Mouse (Mus musculus) hematopoietic stem cell, adult 5-6 weeks (primary cell): ENCODE measurements around the gene Rai14. TPM values are rescaled to one million over a fixed set of nuclear protein-coding genes. Genes with fewer than 3 reads are reported as not detected.
A peak's percentile ranks its signal among the peaks of the same experiment; 100 is the strongest.

ENCODE experiments used
- ATAC-seq, 2 experiments: fragments of 125-278 bp in 1 of 2; replicated peaks in 1 of 2; 2 replicates each; pipeline ENCODE4 v1.8.0; 2016 to 2017; ENCODE audit warnings: inconsistent platforms in 2 of 2, mild to moderate bottlenecking in 2 of 2, moderate number of reproducible peaks in 2 of 2, low read depth in 1 of 2, moderate TSS enrichment in 1 of 2; ENCODE audit not compliant: low FRiP score in 2 of 2, poor library complexity in 2 of 2, severe bottlenecking in 2 of 2, insufficient read depth in 1 of 2, low TSS enrichment in 1 of 2
- total RNA-seq: library from RNA; stranded (forward); fragments of 172-1452, 232-1000 nt; gene quantifications from 2 replicates; pipeline ENCODE4 v1.2.3, GENCODE M21; 2017

Gene Rai14
- total RNA-seq, 1 experiment from 2014 or later = 20.3 TPM

DNA sequence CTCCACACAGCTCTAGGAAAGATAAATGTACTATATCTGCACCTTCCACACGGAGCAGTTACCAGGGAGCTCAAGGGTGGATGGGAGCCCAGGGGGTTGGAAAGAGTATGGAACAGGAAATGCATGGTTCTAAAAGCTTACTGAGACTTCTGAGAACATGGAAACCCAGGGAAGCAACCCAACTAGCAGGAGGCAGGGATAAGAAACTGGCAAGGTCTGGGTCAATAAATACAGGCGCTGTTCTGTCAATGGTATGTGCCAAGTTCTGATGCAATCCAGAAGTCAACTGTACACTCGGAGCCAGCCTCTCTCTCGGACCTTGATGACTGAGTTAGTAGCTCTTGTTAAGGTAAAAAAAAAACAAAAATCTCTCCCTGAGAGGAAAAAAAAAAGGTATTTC, 42.6 kb downstream of the Rai14 start:
- no peak for ATAC-seq

DNA sequence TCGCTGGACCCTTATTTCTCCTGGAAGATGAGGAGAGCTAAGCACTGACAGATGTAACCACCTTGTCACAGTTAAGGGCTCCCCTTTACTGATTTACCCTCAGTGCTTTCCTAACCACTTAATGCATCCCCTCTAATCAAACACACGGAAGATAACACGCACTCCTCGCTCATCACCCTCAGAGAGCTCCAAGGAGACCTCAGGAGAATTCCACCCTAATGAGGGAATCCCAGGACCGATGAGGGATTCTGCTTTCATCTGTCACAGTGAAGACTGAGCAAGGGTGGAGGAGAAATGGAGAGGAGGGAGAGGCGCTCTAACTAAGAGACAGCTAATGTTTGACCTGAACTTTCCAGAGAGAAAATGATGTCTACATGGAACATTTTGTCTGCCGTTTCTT, 44.3 kb downstream of the Rai14 start:
- no peak for ATAC-seq

DNA sequence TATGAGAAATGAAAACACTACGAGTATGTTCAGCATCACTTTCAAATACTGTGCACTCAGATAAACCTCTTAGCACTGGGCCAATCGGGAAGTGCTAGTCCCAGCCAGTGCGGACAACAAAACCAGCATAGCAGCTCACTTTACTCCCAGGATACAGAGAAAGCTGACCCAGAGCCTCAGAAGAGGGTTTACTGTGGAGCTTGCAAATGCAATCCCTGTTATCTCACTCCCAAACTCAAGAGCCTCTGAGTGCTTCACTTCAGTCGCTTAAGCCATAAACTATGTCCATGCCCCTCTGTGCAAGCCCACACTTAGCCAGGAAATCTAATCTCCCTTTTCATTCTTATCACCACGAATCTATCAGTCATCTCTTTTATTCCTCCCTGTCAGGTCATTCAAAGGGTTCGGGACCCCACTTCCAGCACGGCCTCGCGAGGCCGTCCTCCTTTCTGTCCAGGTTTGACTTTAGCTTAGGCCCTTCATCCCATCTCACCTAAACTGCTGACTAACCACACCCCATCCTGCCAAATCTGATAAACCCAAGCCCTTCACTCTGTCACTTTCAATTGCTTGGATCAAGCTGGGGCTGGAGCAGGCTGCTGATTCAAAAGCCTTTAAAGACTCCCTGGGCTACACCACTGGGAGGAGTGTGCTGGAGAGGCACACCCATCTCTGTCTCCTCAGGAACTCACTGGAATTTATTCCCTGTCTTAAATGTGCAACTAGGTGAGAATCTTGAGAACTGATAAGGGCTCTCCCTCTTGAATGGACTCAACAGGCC, 46.1 kb downstream of the Rai14 start:
- ATAC-seq = no peak

DNA sequence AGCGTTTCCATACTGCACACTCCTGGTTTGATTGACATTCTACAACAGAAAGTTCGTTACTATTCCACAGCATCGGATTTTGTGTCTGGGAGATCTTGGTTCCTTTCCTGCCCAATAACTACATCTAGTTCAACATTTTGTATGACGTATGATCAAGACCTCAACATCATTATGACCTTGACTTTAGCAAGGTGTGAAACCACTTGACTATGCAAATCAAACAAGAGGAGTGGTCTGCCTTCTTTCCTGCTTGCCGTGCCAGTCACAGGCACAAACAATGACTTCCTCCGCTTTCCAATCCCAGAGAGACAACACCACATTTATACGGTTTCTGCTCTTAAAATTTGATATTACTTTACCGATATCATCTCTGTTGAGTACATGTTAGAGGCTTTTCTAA, 48.6 kb downstream of the Rai14 start:
- ATAC-seq = no peak

DNA sequence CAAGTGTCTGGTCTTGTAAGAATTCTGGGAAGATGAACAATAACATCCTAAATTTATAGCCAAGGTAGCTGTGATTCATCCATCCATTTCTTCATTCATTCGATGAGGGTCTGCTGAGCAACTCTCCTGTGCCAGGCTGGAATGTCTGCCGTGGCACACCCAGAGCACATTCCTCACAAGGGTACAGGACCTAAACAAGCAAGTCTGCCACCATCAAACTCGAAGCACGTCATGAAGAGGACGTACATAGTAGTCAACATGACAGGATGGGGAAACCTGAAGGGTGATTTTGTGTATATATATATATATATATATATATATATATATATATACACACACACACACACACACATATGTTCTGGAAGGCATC, 49.9 kb downstream of the Rai14 start:
- no peak for ATAC-seq

DNA sequence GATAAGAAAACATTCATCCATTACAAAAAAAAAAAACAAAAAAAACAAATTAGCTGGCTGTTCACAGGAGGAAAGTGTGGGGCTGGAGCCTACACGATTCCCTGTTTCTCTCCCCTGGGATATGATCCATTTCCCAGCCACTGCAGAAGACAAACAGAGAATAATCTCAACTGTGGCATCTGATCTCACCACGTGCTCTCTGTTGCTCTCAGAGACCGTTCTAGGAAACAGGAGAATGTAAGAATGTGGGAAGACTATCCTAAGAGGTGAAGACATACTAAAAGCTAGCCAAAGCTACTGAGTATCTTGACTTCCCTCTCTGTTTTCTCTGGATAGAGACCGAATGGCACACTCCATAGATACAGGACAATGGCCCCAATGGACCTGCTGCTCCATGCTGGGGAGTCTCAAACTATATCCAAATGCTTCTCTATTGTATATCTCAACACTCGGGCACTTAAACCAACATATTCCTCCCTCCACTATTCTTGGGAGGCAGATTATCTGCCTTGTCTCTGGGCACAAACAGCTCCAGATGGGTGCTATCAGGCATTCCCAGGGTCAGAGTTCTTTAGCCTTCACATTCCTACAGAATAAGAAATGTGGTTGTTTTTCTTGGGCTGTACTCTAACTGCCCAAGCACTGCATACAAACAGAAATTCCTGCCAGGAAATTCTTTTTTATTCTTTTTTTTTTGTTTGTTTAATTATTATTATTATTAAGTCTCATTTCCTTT, 50.5 kb downstream of the Rai14 start:
- no peak for ATAC-seq

DNA sequence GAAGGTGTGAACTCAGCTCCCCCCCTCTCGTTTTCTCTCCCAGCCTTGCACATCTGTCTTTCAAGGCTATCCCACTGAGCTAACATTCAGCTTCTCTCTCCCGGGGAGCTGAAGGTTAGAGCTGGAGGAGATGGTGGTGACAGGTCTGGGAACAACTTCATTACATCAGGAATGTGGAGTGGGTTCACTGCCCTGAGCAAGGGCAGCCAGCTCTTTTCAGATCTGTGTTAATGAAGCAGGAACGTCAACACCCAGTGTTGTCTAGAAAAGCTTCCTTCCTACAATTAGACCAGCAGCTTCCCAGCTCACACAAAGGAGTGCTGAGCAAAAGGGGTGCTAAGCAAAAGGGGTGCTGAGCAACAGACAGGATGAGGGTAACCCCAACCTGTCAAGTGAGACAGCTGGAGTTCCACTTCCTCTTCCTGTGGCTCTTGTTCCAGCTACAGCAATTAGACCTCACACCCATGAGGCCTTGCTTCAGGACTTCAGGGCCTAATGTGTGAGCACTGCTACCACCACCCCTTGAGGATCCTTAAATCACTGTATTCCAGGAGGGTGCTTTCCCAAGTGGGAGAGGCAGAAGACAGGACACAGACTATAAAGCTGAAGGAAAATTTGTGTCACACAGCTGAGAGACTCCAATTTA, 52.3 kb downstream of the Rai14 start:
- ATAC-seq = peak; percentile 97 to 99

DNA sequence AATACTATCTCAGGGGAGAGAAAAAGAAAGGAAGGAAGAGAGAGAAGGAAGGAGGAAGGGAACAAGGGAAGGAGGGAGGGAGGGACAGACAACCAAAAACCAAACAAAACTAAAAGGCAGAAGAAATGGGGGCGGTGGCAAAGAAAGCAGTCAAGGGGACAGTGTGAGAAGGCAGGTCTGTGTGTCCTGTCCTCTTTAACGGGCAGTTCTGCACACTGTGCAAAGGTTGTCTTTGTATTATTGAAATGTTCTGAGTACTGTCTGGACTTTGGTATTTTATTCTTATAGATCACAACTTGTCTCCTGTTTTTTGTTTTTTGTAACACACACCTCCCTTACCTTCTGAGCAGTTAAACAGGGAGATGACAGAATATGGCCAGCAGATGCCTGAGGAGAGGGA, 55.6 kb downstream of the Rai14 start:
- ATAC-seq = no peak

DNA sequence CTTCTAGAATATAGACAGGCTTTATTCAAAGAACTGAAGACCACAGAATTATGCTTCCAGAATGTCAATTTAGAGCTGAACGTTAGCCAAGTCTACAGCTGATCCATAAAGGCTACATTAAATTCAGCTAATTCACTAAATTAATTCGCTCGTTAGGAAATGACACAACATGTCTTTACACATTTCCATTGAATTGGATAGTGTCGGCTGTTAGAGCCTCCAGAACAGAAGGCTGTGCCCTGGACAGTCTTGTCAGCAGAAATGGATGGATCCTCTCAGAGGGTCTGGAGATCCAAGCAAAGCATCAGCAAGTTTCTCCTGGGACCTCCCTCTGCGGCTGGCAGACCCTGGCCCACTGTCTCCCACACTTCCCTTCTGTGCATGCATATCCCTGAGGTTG, 58.3 kb downstream of the Rai14 start:
- ATAC-seq = no peak

DNA sequence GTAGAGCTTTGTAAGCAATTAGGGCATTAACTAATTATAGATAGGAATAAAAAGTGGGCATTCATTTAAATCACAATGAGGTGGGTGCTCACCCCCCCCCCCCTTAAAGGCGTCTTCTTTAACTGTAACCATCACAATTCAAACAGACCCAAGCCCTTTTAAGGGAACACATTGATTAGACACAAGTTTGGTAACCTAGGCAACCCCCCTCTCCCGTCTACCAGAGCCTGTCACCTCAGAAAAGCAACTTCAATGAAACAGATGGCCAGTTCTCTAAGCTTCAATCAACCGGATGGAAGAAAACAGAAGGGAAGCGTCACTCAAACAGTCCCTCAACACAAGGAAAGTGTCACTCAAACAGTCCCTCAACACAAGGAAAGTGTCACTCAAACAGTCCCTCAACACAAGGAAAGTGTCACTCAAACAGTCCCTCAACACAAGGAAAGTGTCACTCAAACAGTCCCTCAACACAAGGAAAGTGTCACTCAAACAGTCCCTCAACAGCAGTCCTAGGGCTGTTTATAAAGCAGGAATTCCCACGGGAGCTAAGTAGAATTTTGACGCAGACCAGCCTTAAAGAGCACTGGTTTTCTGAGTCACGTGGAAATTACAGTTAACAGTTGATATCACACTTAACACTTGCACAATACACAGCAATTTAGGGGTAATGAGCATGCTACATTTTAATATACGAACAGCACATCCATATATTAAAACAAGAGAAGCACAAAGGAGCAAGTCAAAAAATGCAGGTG, 59.1 kb downstream of the Rai14 start:
- ATAC-seq = no peak

DNA sequence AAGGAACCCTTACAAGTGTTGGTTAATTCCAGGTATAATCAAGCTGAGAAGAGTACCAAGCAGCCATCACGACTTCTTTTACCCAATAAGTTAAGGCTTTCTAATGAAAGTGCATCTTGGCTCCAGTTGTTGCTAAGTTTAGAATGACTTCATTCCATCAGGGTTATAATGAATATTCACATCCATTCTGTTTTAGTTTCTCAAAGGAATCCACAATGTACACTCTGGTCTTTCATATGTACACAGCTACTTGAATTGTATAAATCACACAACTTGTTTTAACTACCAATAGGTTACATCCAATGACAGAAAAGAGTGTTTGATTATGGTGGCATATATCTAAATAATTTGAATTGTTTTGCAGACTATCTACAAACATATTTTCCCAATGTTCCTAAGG, 59.7 kb downstream of the Rai14 start:
- ATAC-seq = no peak

DNA sequence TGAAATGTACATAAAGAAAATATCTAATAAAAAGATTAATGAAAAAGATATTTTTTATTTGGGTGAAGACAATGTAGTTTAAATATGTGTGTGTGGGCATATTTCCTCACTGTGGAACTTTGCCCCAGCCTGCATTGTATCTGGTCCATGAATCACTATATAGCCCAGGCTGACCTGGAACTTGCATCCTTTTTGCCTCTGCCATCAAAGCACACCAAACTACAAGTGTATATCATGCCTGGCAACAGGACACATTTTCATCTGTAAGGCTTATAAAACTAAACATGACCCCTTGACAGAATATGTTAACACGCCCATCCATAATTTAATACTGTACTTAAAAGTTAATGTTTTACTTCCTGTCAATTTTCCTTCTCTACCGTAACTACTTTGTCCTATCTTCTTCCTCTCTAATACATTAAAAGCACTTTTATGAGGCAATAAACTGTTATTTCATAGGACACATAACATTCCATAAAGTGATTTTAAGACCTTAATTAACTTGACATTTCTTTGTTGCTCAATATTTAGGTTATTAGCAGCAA, 61.4 kb downstream of the Rai14 start:
- no peak for ATAC-seq

DNA sequence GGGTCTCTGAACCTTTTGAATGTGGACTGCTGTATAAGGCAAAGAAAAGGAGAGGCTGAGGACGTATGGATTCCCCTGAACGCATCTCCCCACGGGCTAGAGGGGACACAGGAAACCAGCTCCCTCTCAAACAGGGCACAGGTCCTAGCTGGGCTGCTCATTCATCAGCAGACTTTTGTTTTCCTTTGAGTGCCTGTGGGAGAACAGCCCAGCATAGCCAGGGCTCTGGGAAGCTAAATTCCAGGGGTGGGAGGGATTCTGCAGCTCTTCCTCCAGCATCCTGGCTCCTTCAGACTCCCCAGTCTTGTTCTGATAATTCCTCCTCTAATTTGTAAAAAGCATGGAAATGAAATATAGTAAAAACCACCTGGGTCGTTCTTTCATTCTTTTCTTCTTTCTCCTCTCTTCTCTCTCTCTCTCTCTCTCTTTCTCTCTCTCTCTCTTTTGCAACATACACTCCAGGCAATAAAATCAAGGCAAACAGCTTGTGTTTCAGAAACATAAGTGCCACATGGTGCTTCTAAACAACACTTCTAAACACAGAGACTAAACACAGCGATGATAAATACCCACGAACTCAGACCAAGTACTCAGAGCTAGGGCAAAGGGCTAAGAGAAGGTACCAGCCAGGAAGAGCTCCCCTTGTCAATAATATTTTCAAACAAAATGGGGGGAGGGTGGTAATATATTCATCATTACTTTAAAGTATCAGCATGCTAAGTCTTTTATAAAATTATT, 65.9 kb downstream of the Rai14 start:
- no peak for ATAC-seq

DNA sequence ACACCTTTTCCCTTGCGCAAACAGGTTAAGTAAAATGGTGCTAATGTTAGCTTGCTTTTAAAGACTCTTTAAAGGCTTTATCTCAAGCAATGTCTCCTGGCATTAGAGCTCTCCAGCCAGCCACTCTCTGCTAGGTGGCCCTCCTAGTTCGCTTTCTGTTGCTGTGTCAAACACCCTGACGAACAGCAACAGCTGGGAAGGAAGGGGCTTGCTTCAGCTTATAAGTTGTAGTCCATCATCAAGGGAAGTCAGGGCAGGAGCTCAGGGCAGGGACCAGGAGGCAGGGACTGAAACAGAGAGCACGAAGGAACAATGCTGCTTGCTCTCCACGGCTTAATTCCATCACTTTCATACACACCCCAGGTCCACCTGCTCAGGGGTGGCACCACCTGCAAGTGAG, 68.1 kb downstream of the Rai14 start:
- no peak for ATAC-seq

DNA sequence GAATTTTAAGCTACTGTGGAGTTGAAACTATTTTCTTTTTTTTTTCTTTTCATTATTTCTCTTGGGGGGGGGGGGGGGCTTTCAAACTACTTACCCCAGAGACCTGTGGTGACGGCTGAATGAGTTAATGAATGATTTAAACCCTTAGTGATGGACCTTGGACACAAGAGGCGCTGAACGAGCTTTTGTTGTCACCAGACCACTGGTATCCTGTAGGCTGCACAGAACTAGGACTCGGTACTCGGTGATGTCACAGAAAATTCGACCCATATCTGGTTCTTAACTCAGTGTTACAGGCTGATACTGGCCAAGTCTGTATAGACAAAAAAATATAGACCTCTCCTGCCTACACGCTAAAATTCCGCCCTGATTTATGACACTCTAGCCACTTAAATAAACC, 69.3 kb downstream of the Rai14 start:
- ATAC-seq = no peak

DNA sequence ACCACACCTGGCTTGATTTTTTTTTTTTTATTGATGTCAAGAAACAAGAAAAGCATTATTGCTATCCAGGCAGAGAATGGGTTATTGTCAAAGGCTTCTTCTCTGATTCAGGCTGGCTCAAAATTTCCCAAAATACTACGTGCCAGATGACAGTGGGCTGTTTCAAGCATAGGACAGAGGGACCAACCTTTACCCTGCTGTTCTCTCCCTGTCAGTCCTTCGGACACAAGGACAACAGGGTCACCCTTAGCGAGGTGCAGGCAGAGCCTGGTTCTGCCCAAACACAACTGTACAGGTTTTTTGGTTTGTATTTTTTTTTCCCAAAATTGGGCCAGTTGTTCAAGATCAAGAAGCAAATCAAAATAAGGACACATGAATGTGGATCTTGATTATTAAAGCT, 70.6 kb downstream of the Rai14 start:
- no peak for ATAC-seq

DNA sequence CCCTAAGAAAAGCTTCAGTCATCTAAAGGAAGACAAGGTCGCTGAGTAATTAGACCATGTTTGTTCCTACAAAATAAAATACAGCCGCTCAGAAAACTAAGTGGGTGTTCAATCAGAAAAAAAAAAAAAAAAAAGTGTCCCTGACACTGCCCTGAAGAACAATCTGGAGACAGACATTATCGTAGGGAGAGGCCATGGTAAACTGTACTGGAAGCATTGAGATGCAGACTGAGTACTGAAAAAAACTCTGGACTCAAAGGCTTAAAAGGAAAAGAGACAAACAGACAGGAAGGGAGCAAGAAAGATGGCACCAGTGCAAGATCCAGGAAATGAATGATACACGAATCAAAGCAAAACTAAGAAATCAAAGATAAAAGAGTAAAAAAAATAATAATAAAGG, 71.2 kb downstream of the Rai14 start:
- no peak for ATAC-seq
